Mouse (Mus musculus) embryonic facial prominence, embryonic 10.5 days (tissue): ENCODE data around the gene Pcca. TPM values are rescaled to one million over a fixed set of nuclear protein-coding genes. Genes with fewer than 3 reads are reported as not detected.

ENCODE experiments used
- DNase-seq: peaks from one replicate; pipeline ENCODE4 v3.0.0-alpha.2; 2017; ENCODE audit warnings: low spot score
- H3K27ac ChIP-seq: fragments of 300-500 bp; sonication (generic); replicated peaks from 2 replicates; pipeline ENCODE4 v1.5.1; 2016; ENCODE audit warnings: mild to moderate bottlenecking
- H3K27me3 ChIP-seq: fragments of 300-500 bp; sonication (generic); replicated peaks from 2 replicates; pipeline ENCODE4 v1.6.1; 2016; ENCODE audit warnings: low read depth, mild to moderate bottlenecking; ENCODE audit not compliant: poor library complexity, severe bottlenecking
- H3K36me3 ChIP-seq: fragments of 300-500 bp; sonication (generic); replicated peaks from 2 replicates; pipeline ENCODE4 v1.6.1; 2016; ENCODE audit warnings: mild to moderate bottlenecking, moderate library complexity
- H3K4me1 ChIP-seq: fragments of 300-500 bp; sonication (generic); 2 replicates; pipeline ENCODE4 v1.6.1; 2016
- H3K4me3 ChIP-seq: fragments of 300-500 bp; sonication (generic); 2 replicates; pipeline ENCODE4 v1.5.1; 2016; ENCODE audit warnings: mild to moderate bottlenecking, moderate library complexity
- H3K9me3 ChIP-seq: fragments of 300-500 bp; sonication (generic); 2 replicates; pipeline ENCODE4 v1.6.1; 2016; ENCODE audit warnings: mild to moderate bottlenecking
- WGBS: fragments of 180-500 bp; shearing (Covaris S2); methylation state at CpG from one replicate; pipeline ENCODE4 v1.1.7; 2016; 5-methylcytosine and 5-hydroxymethylcytosine counted together
- polyA plus RNA-seq: library from polyadenylated mRNA; unstranded; fragments of >200 nt; fragmentation: Nextera tagmentation; extraction: Ambion mirVana; gene quantifications from 2 replicates; pipeline ENCODE4 v1.2.1, GENCODE M21; 2016

Pcca gene
- polyA plus RNA-seq, 1 experiment from 2014 or later = 29.1 TPM

DNA sequence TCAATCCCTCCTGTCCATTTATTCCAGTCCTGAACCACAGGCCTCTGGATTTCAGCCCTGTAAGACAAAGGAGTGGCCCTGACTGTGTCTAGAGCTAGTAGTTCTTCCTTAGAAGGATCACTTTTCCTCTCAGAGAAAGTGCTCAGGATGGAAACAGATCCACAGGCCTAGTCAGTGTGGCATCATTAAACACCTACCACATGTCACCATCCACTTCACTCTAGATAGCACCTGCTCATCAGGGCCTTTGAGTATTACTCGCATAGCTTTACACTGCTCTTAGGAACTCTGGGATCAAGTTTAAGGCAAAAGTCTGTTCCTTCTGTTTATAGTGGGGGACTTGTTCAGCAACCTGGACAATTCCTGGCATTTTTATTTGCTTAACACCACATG is 354.4 kb downstream of the Pcca start:
- no peak overlapping the region for H3K4me3 ChIP-seq
- 95% methylated on average over 1 of the region's 1 CpGs for WGBS
- peaks cover 21% of the 10 kb centered on the region for H3K4me1 ChIP-seq
- H3K36me3 ChIP-seq = peaks cover 6% of the 10 kb centered on the region; the same call in 1 of the 2 replicates
- H3K27ac ChIP-seq = no peak overlapping the region
- no peak for DNase-seq
- H3K27me3 ChIP-seq = no peaks in the 10 kb centered on the region
- no peaks in the 10 kb centered on the region for H3K9me3 ChIP-seq

DNA sequence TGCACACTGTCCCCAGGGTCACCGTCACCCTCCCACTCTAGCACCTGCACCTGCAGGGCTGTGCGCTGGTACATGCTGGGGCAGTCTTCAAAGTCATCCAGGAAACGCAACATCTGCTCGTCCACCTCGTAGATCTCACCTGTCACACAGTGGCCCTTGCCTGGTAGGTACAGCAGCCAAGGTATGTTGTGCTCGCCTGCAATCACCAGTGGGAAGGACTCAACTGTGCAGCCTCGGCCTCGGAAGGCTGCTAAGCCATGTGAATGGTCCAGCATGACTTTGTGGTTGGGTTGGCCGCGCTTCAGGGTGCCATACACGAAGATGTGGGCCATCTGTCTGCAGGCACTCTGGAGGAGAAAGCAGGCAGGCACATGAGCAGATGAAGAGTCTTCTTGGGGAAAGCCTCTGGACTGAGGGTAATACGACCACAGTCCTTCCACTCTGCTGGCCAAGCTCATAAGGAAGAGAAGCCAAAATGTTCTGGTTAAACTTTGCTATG is 357.4 kb downstream of the Pcca start:
- Histone ChIP-seq H3K9me3 (no peaks in the 10 kb centered on the region), H3K36me3 (peaks cover 6% of the 10 kb centered on the region; the same call in 1 of the 2 replicates), H3K4me1 (peaks cover 11% of the 10 kb centered on the region), H3K27me3 (no peaks in the 10 kb centered on the region), H3K4me3 (no peak overlapping the region), H3K27ac (no peak overlapping the region)
- no peak for DNase-seq
- WGBS = 95% methylated on average over 12 of the region's 12 CpGs

DNA sequence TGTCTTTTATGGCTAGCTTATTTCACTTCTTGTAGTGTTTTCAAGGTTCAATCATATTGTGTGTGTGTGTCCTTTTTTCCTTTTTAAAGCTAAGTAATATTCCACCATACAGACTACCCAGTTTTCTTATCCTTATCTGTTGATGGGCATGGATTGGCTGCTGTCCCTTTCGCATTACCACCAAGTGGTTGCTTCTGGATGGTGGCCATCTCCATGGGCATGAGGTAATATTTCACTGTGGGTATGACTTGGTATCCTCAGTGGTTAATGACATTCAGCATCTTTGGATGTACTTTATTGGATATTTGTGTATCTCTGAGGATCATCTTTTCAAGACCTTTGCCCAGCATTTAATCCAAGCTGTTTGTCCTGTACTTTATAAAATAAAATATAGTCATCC is 362.0 kb downstream of the Pcca start:
- WGBS = 96% methylated on average over 1 of the region's 1 CpGs
- Histone ChIP-seq H3K4me3 (no peak overlapping the region), H3K27me3 (no peaks in the 10 kb centered on the region), H3K9me3 (no peaks in the 10 kb centered on the region), H3K36me3 (peaks cover 6% of the 10 kb centered on the region; the same call in 1 of the 2 replicates), H3K27ac (no peak overlapping the region), H3K4me1 (0 out of 2 replicates have a peak, but pooled peaks cover 5% of the 10 kb centered on the region)
- DNase-seq = no peak

DNA sequence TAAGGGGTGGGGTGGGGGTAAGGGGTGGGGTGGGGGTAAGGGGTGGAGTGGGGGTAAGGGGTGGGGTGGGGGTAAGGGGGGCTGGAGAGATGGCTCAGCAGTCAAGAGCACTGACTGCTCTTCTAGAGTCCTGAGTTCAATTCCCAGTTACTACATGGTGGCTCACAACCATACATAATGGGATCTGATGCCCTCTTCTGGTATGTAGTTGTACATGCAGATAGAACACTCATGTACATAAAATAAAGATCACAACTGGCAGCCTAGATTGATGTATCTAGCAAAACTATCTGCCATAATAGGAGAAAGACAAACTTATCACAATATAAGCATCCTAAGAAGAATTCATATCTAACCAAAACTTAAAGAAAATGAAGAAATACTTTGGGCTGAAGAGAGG is 364.4 kb downstream of the Pcca start:
- Histone ChIP-seq H3K27ac (no peak overlapping the region), H3K27me3 (no peaks in the 10 kb centered on the region), H3K9me3 (no peaks in the 10 kb centered on the region), H3K36me3 (no peaks in the 10 kb centered on the region), H3K4me3 (no peak overlapping the region), H3K4me1 (0 out of 2 replicates have a peak, but pooled peaks cover 5% of the 10 kb centered on the region)
- no peak for DNase-seq

DNA sequence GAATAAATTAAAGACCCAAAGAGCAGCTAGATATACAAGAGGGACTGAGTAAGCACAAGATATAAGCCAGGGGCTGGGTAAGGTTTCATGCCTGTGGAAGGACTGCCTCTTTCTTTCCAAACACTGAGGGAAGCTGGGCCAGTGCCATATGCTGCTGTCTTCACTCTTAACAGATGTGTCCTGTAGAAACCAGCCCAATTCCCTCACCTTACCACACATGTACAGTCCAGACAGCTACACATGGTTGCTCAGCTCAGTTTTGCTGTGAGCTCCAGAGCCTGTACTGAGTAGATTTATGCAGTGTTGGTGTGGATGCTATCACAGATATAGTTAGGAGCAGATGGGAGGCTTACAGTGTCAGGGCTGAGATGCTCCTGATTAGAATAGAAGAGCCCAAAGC is 366.6 kb downstream of the Pcca start:
- Histone ChIP-seq H3K4me1 (0 out of 2 replicates have a peak, but pooled peaks cover 5% of the 10 kb centered on the region), H3K27me3 (no peaks in the 10 kb centered on the region), H3K9me3 (no peaks in the 10 kb centered on the region), H3K36me3 (no peaks in the 10 kb centered on the region), H3K4me3 (no peak overlapping the region), H3K27ac (no peak overlapping the region)
- DNase-seq = no peak

DNA sequence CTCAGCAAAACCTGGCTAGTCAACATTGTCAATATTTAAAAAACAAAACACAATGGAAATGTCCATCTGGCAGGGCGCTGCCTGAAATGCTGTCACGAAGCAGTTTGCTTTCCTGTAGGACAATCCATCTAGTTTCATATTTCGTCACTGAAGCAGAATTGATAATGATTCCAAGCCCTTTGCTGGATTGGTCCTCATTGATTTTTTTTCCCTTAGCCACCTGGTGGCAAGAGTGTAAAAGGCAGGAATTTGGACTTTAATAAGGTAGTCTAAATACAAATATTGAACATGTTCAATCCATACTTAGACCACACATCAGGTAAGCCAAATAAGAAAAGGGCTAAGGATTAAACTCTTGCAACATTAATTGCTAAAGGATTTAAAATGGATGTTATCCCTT is 367.1 kb downstream of the Pcca start:
- H3K27me3 ChIP-seq = no peaks in the 10 kb centered on the region
- H3K4me1 ChIP-seq = 0 out of 2 replicates have a peak, but pooled peaks cover 5% of the 10 kb centered on the region
- WGBS = 74% methylated on average over 3 of the region's 3 CpGs

DNA sequence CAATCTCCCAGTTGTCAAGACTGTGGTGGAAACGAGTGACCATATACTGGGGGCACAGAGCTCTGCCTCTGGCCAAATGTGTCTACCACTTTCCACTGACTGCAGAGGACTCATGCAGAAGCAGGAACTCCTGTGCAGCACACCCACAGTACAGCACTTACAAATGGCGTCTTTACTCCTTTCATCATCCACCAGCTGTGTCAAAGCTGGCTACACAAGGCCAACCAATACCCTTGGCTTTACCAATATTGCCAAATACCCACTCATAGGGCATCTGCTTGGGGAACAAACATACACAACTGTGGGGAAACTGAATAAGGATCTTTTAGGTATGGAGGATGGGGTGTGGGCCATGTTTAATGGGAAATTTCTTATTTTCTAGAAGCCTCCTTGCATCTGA is 367.6 kb downstream of the Pcca start:
- Histone ChIP-seq H3K4me1 (0 out of 2 replicates have a peak, but pooled peaks cover 5% of the 10 kb centered on the region), H3K4me3 (no peak overlapping the region), H3K36me3 (no peaks in the 10 kb centered on the region), H3K9me3 (no peaks in the 10 kb centered on the region), H3K27me3 (no peaks in the 10 kb centered on the region), H3K27ac (no peak overlapping the region)
- 89% methylated on average over 2 of the region's 2 CpGs for WGBS
- no peak for DNase-seq

More for the DNA sequence above, 367.1 kb downstream of the Pcca start:
- H3K4me3 ChIP-seq = no peak overlapping the region
- H3K9me3 ChIP-seq = no peaks in the 10 kb centered on the region
- H3K27ac ChIP-seq = no peak overlapping the region
- H3K36me3 ChIP-seq = no peaks in the 10 kb centered on the region
- no peak for DNase-seq

DNA sequence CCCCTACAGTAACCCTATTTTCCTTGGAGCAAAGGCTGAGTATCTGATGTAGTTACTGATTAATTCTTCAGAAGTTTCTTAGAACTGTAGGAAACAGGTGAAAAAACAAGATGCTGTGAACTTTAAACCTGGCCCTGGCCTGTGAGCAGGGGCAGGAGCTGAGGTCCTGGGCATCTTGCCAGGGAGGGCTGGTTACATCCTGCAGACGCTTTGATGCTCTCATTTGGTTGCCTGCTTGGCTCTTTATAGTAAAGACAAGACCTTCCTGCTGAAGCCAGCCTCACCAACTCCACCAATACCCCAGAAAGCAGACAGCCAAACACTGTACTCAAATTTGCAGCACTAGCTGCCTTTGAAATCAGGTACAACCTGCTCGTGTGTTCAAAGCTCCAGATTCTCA is 368.0 kb downstream of the Pcca start:
- Histone ChIP-seq H3K27ac (no peak overlapping the region), H3K9me3 (peaks cover 2% of the 10 kb centered on the region; the same call in 1 of the 2 replicates), H3K4me3 (no peak overlapping the region), H3K4me1 (0 out of 2 replicates have a peak, but pooled peaks cover 5% of the 10 kb centered on the region), H3K36me3 (no peaks in the 10 kb centered on the region), H3K27me3 (no peaks in the 10 kb centered on the region)
- WGBS = 84% methylated on average over 2 of the region's 2 CpGs
- no peak for DNase-seq

DNA sequence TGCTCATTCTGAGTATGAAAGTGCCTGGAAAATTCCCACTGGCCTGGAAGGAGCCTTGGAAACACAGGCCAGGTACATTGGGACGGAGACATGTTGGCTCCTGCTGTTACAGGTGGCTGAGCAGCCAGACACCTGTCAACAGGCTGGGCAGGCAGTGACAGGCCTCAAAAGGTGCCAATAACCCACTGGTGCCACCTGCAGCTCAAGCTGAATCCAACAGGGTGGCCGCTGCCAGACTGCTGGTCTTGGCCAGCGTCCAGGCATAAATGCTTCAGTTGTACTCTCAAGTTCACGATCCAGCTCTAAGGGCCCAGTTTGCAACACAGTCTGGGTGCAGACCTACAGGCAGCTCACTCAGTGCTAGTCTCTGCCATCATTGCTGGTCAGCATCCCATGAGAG is 368.8 kb downstream of the Pcca start:
- 0 out of 2 replicates have a peak, but pooled peaks cover 5% of the 10 kb centered on the region for H3K4me1 ChIP-seq
- no peaks in the 10 kb centered on the region for H3K36me3 ChIP-seq
- peaks cover 5% of the 10 kb centered on the region; the same call in 1 of the 2 replicates for H3K9me3 ChIP-seq
- no peak overlapping the region for H3K4me3 ChIP-seq
- WGBS = 88% methylated on average over 4 of the region's 4 CpGs
- H3K27me3 ChIP-seq = no peaks in the 10 kb centered on the region
- H3K27ac ChIP-seq = no peak overlapping the region
- no peak for DNase-seq

DNA sequence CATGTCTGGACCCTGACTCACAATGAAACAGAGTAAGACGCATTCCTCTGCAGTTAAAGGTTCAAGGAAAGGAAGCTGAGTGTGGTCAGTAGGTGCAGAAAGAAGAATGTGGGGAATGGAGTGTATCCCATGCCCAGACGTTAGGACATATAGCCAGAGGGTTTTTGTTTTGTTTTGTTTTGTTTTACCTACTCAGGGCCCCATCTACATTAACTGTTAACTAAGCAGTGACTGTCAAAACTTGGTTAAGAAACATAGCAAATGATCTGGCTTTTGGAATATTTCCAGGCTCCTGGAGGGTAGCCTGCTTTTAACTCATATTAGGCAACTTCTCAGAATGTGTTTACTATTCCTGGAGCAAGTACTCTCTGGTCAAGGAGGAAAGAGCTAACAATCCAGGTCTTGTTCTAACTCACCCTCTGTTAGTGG is 369.8 kb downstream of the Pcca start:
- H3K27me3 ChIP-seq = no peaks in the 10 kb centered on the region
- no peak overlapping the region for H3K4me3 ChIP-seq
- 0 out of 2 replicates have a peak, but pooled peaks cover 5% of the 10 kb centered on the region for H3K4me1 ChIP-seq
- no peak for DNase-seq
- peaks cover 7% of the 10 kb centered on the region; the same call in 1 of the 2 replicates for H3K9me3 ChIP-seq
- H3K36me3 ChIP-seq = 0 out of 2 replicates have a peak, but pooled peaks cover 5% of the 10 kb centered on the region
- H3K27ac ChIP-seq = no peak overlapping the region
- WGBS = 53% methylated on average over 2 of the region's 2 CpGs

DNA sequence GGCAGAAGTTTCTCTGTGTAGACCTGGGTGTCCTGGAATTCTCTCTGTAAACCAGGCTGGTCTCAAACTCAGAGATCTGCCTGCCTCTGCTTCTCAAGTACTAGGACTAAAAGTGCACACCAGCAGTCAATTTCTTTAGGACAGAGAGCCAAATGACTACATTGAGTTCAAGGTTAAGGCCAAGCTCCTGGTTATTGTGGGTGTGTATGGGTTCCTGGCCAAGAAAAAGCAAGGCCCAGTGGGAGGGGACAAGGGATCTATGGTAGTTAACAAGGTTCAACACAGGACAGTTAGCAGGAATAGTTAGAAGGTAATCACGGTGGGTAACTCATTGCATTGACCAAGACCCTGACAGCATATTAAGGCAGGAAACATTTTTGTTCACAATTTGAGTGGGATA is 370.9 kb downstream of the Pcca start:
- Histone ChIP-seq H3K27ac (no peak overlapping the region), H3K4me1 (0 out of 2 replicates have a peak, but pooled peaks cover 5% of the 10 kb centered on the region), H3K9me3 (peaks cover 7% of the 10 kb centered on the region; the same call in 1 of the 2 replicates), H3K36me3 (0 out of 2 replicates have a peak, but pooled peaks cover 5% of the 10 kb centered on the region), H3K4me3 (no peak overlapping the region), H3K27me3 (no peaks in the 10 kb centered on the region)
- 92% methylated on average over 1 of the region's 1 CpGs for WGBS
- no peak for DNase-seq

DNA sequence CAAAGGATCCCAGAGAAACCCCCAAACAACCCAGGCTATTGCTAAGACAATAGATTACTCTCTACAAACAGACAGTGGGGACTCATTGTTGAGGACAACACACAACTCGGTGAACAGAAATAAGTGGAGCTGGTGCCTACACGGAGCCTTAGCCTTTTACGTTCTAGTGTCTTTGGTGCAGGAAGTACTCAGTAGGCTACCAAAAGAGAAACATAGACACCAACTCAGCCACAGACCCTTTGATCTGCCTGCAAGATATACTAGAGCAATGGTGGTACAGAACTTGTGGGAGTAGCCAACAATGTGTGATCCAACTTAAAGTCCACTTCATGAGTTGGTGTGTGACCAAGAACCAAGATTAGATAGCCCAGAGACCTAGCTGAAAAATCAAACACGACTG is 374.0 kb downstream of the Pcca start:
- WGBS = 95% methylated on average over 4 of the region's 4 CpGs
- DNase-seq = no peak
- H3K27ac ChIP-seq = no peak overlapping the region
- H3K4me1 ChIP-seq = peaks cover 3% of the 10 kb centered on the region
- no peak overlapping the region for H3K4me3 ChIP-seq
- H3K9me3 ChIP-seq = peaks cover 7% of the 10 kb centered on the region; the same call in 1 of the 2 replicates
- H3K36me3 ChIP-seq = 0 out of 2 replicates have a peak, but pooled peaks cover 5% of the 10 kb centered on the region
- peaks cover 11% of the 10 kb centered on the region; the same call in 1 of the 2 replicates for H3K27me3 ChIP-seq

DNA sequence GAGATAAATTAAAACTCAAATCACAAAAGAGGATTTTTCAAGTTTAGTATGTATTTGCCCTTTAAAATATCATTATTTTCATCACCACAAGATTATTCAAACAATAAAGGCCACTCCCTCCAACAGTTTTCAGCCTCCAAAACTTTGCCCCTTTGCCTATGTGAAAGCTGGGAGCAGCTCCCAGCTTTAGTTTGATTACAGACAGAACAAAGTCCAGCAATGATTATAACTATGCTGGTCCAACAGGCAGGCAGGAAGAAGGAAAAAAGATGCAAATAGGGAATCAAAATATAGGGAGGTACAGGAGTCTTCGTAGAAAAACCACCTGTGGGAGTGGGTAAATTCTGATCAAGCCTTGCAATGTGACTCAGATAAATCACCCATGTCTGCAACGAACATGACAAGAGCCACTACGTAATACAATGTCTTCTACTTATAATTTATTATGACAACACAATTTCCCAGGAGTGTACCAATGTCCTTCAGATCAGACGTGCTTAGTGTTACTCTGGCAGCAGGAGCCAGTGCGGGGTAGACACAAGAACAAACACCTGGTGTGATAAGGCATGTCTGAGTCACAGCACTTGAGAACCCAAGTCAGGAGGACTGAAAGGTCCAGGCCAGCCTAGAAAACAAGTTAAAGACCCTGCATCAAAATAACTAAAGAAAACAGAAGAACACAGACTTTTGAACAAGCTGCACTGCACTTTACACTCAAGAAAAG is 375.4 kb downstream of the Pcca start:
- no peak for DNase-seq
- Histone ChIP-seq H3K27ac (no peak overlapping the region), H3K4me3 (no peak overlapping the region), H3K36me3 (0 out of 2 replicates have a peak, but pooled peaks cover 5% of the 10 kb centered on the region), H3K9me3 (peaks cover 7% of the 10 kb centered on the region; the same call in 1 of the 2 replicates), H3K27me3 (peaks cover 20% of the 10 kb centered on the region), H3K4me1 (peaks cover 7% of the 10 kb centered on the region)
- WGBS = 93% methylated on average over 5 of the region's 5 CpGs
